Mouse (Mus musculus): ENCODE results near the gene S1pr4. TPM values are rescaled to one million over a fixed set of nuclear protein-coding genes. Genes with fewer than 3 reads are reported as not detected.

Gene S1pr4
- polyA plus RNA-seq, 1 experiment from 2014 or later = 0.24 TPM

DNA sequence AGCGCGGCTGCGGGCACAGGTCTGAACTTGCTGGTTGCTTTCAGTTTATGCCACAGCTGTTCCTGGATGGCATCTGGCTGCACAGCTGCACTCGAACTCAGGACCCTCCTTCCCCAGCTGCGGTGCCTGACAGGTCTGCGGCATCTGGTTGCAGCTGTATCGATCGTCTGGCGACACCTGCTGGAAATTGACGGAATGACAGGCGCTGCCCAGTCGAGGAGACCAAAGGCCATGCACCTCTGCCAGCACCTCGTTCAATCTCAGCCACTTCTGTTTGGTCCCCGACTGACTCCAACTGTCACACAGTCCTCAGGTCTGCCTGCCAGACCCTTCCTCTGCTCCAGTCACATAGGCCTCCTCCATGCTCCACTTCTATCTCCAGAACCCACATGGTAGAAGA lies 26.8 kb upstream of the S1pr4 start:
- WGBS = 14% methylated on average over 14 of the region's 14 CpGs
- H3K4me3 ChIP-seq (ENCODE audit: control insufficient read depth in 1 of 2, insufficient read depth in 1 of 2, low read depth in 1 of 2, low read length in 2 of 2) = no peak overlapping the region
- H3K4me2 ChIP-seq (ENCODE audit: low read length) = no peak overlapping the region
- no peak overlapping the region for H3K27ac ChIP-seq (replicated peaks in 1 of 2; ENCODE audit: control insufficient read depth in 1 of 2, insufficient read depth in 1 of 2, low read depth in 2 of 2, low read length in 2 of 2)
- peaks cover 30% of the 10 kb centered on the region for H3K36me3 ChIP-seq (ENCODE audit: control insufficient read depth, insufficient read depth, low read length)
- H3K4me1 ChIP-seq (ENCODE audit: control insufficient read depth in 2 of 2, insufficient read depth in 2 of 2, low read length in 2 of 2) = peaks cover 8 to 9% of the 10 kb centered on the region in 2 experiments; a peak in 2 of 4 replicates
- ATAC-seq (ENCODE audit: insufficient number of reproducible peaks, insufficient read depth, low FRiP score, low read depth) = no peak
- no peaks in the 10 kb centered on the region for H3K9me3 ChIP-seq (ENCODE audit: control insufficient read depth, low read length)
- H3K27me3 ChIP-seq (ENCODE audit: control insufficient read depth, insufficient read depth, low read length) = no peaks in the 10 kb centered on the region
- no peak overlapping the region for H3K9ac ChIP-seq (ENCODE audit: low read length)

DNA sequence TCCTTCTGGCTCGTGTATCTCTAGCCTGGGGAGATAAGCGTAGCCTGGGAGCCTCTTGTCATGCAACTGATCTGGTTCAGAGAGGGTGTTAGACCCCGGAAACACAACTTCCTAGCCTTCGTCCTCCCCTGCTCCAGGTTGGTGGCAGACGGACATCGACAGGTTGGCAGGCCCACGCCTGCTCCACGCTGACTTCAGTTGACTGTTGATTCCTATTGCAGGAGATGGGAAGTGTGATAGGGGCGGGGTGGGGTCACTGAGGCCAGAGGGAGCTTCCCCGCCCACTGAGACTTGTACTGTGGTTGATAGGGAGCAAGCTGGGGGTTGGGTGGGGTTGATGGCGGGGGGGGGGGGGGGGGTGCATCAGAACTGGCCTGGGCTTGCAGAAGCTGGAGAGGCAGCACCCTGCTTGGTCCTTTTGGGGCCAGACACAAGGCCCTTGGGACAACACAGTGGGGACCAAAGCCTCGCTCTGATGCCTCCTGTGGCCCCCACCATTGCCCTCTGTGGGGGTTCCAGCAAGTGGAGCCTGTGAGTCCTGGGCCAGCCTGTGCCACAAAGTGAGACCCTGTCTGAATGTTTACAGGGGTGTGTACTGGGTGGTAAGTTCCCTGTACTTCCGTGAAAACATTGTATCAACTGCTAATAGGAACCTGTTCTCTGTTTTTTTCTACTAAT lies 25.2 kb upstream of the S1pr4 start:
- WGBS = 44% methylated on average over 12 of the region's 13 CpGs

DNA sequence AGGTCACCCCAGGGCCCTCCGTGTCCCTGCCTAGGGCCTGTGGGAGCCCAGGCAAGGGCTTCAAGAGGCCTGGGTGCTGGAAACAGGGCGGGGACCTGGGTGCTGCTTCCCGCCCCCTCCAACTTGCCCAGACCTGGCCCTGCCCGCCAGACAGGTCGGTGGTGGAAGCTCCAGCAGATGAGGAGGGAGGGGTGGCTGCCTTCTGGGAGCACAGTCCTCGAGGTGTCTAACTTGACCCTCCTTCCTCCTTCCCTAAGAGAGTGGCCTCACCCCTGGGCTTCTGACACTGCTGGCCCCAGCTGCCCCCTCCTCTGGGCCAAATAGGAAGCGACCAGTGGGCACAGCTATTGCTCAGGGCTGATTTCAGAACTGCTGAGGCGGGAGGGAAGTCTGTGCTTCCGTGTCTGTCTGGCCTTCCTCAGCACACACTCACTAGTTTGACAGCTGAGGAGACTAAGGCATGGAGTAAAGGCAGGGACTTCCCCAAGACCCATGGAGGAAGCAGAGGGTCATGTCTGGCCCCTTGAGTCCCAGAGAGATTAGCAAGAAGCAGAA lies 24.2 kb upstream of the S1pr4 start, which contains the start of gene Gna15:
Gene Gna15 (minus strand): TSS at position 175 of the 555 bp plus-strand sequence.
- Histone ChIP-seq H3K9me3 (ENCODE audit: control insufficient read depth, low read length) (no peaks in the 10 kb centered on the region), H3K4me3 (ENCODE audit: control insufficient read depth in 1 of 2, insufficient read depth in 1 of 2, low read depth in 1 of 2, low read length in 2 of 2) (peak within 1 kb of the TSS; percentile 20 to 26; a peak in 2 of 4 replicates), H3K27me3 (ENCODE audit: control insufficient read depth, insufficient read depth, low read length) (no peaks in the 10 kb centered on the region), H3K4me2 (ENCODE audit: low read length) (peak within 1 kb of the TSS; percentile 52), H3K9ac (ENCODE audit: low read length) (peak within 1 kb of the TSS; percentile 52; the same call in 1 of the 2 replicates), H3K36me3 (ENCODE audit: control insufficient read depth, insufficient read depth, low read length) (peaks cover 5% of the 10 kb centered on the region), H3K4me1 (ENCODE audit: control insufficient read depth in 2 of 2, insufficient read depth in 2 of 2, low read length in 2 of 2) (peaks cover 9 to 12% of the 10 kb centered on the region in 2 experiments; a peak in 2 of 4 replicates), H3K27ac (replicated peaks in 1 of 2; ENCODE audit: control insufficient read depth in 1 of 2, insufficient read depth in 1 of 2, low read depth in 2 of 2, low read length in 2 of 2) (peak within 1 kb of the TSS; percentile 16 to 36; a peak in 1 of 4 replicates)
- 8% methylated on average over 9 of the region's 9 CpGs for WGBS
- peak; percentile 49 for ATAC-seq (ENCODE audit: insufficient number of reproducible peaks, insufficient read depth, low FRiP score, low read depth)

More for the DNA sequence above, 25.2 kb upstream of the S1pr4 start:
- no peak overlapping the region for H3K4me2 ChIP-seq (ENCODE audit: low read length)
- H3K9ac ChIP-seq (ENCODE audit: low read length) = no peak overlapping the region
- H3K36me3 ChIP-seq (ENCODE audit: control insufficient read depth, insufficient read depth, low read length) = peaks cover 15% of the 10 kb centered on the region
- H3K4me1 ChIP-seq (ENCODE audit: control insufficient read depth in 2 of 2, insufficient read depth in 2 of 2, low read length in 2 of 2) = peaks cover 8 to 9% of the 10 kb centered on the region in 2 experiments; a peak in 2 of 4 replicates
- no peaks in the 10 kb centered on the region for H3K9me3 ChIP-seq (ENCODE audit: control insufficient read depth, low read length)
- no peaks in the 10 kb centered on the region for H3K27me3 ChIP-seq (ENCODE audit: control insufficient read depth, insufficient read depth, low read length)
- ATAC-seq (ENCODE audit: insufficient number of reproducible peaks, insufficient read depth, low FRiP score, low read depth) = no peak
- H3K4me3 ChIP-seq (ENCODE audit: control insufficient read depth in 1 of 2, insufficient read depth in 1 of 2, low read depth in 1 of 2, low read length in 2 of 2) = no peak overlapping the region
- no peak overlapping the region for H3K27ac ChIP-seq (replicated peaks in 1 of 2; ENCODE audit: control insufficient read depth in 1 of 2, insufficient read depth in 1 of 2, low read depth in 2 of 2, low read length in 2 of 2)

DNA sequence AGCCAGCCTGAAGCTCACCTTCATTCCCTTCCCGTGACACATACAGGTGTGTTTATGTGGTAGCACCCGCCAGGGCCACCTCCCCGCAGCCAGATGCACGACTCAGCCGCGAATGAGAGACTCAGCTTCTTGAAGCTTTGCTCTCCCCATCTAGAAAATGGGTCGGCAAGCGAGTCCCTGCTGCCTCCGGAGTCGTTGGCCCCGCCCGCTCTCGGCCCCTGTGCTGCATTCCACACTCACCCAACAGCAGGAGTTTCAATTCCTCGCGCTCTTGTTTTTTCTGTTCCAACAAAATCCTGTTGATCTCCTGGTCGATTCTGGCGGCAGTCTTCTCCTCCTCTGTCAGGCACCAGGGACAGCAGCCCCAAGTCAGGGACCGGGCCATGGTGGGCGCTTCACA lies 23.6 kb upstream of the S1pr4 start:
- peak overlapping the region; percentile 20 to 26; a peak in 2 of 4 replicates for H3K4me3 ChIP-seq (ENCODE audit: control insufficient read depth in 1 of 2, insufficient read depth in 1 of 2, low read depth in 1 of 2, low read length in 2 of 2)
- H3K4me2 ChIP-seq (ENCODE audit: low read length) = peak overlapping the region; percentile 52
- WGBS = 12% methylated on average over 19 of the region's 19 CpGs
- peaks cover 9 to 12% of the 10 kb centered on the region in 2 experiments; a peak in 2 of 4 replicates for H3K4me1 ChIP-seq (ENCODE audit: control insufficient read depth in 2 of 2, insufficient read depth in 2 of 2, low read length in 2 of 2)
- peak overlapping the region; percentile 16 to 36; a peak in 1 of 4 replicates for H3K27ac ChIP-seq (replicated peaks in 1 of 2; ENCODE audit: control insufficient read depth in 1 of 2, insufficient read depth in 1 of 2, low read depth in 2 of 2, low read length in 2 of 2)
- no peaks in the 10 kb centered on the region for H3K9me3 ChIP-seq (ENCODE audit: control insufficient read depth, low read length)
- H3K27me3 ChIP-seq (ENCODE audit: control insufficient read depth, insufficient read depth, low read length) = no peaks in the 10 kb centered on the region
- no peak for ATAC-seq (ENCODE audit: insufficient number of reproducible peaks, insufficient read depth, low FRiP score, low read depth)
- H3K9ac ChIP-seq (ENCODE audit: low read length) = peak overlapping the region; percentile 52; the same call in 1 of the 2 replicates
- no peaks in the 10 kb centered on the region for H3K36me3 ChIP-seq (ENCODE audit: control insufficient read depth, insufficient read depth, low read length)

GRCm38 (mm10) chr10:81523142-81523541 lies 23.2 kb upstream of the S1pr4 start:
- peaks cover 9 to 12% of the 10 kb centered on the region in 2 experiments; a peak in 2 of 4 replicates for H3K4me1 ChIP-seq (ENCODE audit: control insufficient read depth in 2 of 2, insufficient read depth in 2 of 2, low read length in 2 of 2)
- no peak for ATAC-seq (ENCODE audit: insufficient number of reproducible peaks, insufficient read depth, low FRiP score, low read depth)
- no peak overlapping the region for H3K27ac ChIP-seq (replicated peaks in 1 of 2; ENCODE audit: control insufficient read depth in 1 of 2, insufficient read depth in 1 of 2, low read depth in 2 of 2, low read length in 2 of 2)
- WGBS = 65% methylated on average over 6 of the region's 6 CpGs
- no peaks in the 10 kb centered on the region for H3K36me3 ChIP-seq (ENCODE audit: control insufficient read depth, insufficient read depth, low read length)
- no peaks in the 10 kb centered on the region for H3K27me3 ChIP-seq (ENCODE audit: control insufficient read depth, insufficient read depth, low read length)
- H3K4me3 ChIP-seq (ENCODE audit: control insufficient read depth in 1 of 2, insufficient read depth in 1 of 2, low read depth in 1 of 2, low read length in 2 of 2) = peak overlapping the region in 1 of 2 experiments; percentile 20; a peak in 1 of 4 replicates
- peak overlapping the region; percentile 52 for H3K4me2 ChIP-seq (ENCODE audit: low read length)
- no peaks in the 10 kb centered on the region for H3K9me3 ChIP-seq (ENCODE audit: control insufficient read depth, low read length)
- H3K9ac ChIP-seq (ENCODE audit: low read length) = no peak overlapping the region

DNA sequence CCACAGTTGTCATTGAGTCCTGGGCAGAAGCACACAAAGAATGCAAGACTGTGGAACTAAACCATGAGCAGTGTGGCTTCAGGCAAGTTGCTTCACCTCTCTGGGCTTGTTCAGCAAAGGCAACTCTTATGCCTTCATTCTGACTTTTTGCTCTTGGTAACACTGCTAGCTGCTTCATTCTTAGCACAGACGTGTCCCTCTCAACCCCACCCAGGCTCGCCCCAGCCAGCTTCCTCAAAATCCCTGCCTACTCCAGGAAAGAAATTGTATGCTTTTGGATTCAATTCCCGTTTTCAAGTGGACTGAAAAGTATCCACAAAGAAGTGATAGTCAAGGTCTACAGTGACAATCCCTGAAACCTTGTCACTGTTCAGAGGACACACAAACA lies 20.0 kb upstream of the S1pr4 start:
- H3K9ac ChIP-seq (ENCODE audit: low read length) = no peak overlapping the region
- no peak for ATAC-seq (ENCODE audit: insufficient number of reproducible peaks, insufficient read depth, low FRiP score, low read depth)
- no peak overlapping the region for H3K27ac ChIP-seq (replicated peaks in 1 of 2; ENCODE audit: control insufficient read depth in 1 of 2, insufficient read depth in 1 of 2, low read depth in 2 of 2, low read length in 2 of 2)
- peaks cover 9 to 12% of the 10 kb centered on the region in 2 experiments; a peak in 2 of 4 replicates for H3K4me1 ChIP-seq (ENCODE audit: control insufficient read depth in 2 of 2, insufficient read depth in 2 of 2, low read length in 2 of 2)
- WGBS = 58% methylated on average over 3 of the region's 3 CpGs
- H3K4me2 ChIP-seq (ENCODE audit: low read length) = no peak overlapping the region
- no peak overlapping the region for H3K4me3 ChIP-seq (ENCODE audit: control insufficient read depth in 1 of 2, insufficient read depth in 1 of 2, low read depth in 1 of 2, low read length in 2 of 2)
- H3K27me3 ChIP-seq (ENCODE audit: control insufficient read depth, insufficient read depth, low read length) = no peaks in the 10 kb centered on the region
- no peaks in the 10 kb centered on the region for H3K36me3 ChIP-seq (ENCODE audit: control insufficient read depth, insufficient read depth, low read length)
- no peaks in the 10 kb centered on the region for H3K9me3 ChIP-seq (ENCODE audit: control insufficient read depth, low read length)

GRCm38 (mm10) chr10:81519227-81519977 lies 19.5 kb upstream of the S1pr4 start:
- 71% methylated on average over 6 of the region's 6 CpGs for WGBS
- H3K36me3 ChIP-seq (ENCODE audit: control insufficient read depth, insufficient read depth, low read length) = no peaks in the 10 kb centered on the region
- no peak overlapping the region for H3K27ac ChIP-seq (replicated peaks in 1 of 2; ENCODE audit: control insufficient read depth in 1 of 2, insufficient read depth in 1 of 2, low read depth in 2 of 2, low read length in 2 of 2)
- H3K4me2 ChIP-seq (ENCODE audit: low read length) = no peak overlapping the region
- H3K4me1 ChIP-seq (ENCODE audit: control insufficient read depth in 2 of 2, insufficient read depth in 2 of 2, low read length in 2 of 2) = peaks cover 9 to 11% of the 10 kb centered on the region in 2 experiments; a peak in 2 of 4 replicates
- H3K27me3 ChIP-seq (ENCODE audit: control insufficient read depth, insufficient read depth, low read length) = no peaks in the 10 kb centered on the region
- no peaks in the 10 kb centered on the region for H3K9me3 ChIP-seq (ENCODE audit: control insufficient read depth, low read length)
- no peak for ATAC-seq (ENCODE audit: insufficient number of reproducible peaks, insufficient read depth, low FRiP score, low read depth)
- H3K9ac ChIP-seq (ENCODE audit: low read length) = no peak overlapping the region
- H3K4me3 ChIP-seq (ENCODE audit: control insufficient read depth in 1 of 2, insufficient read depth in 1 of 2, low read depth in 1 of 2, low read length in 2 of 2) = no peak overlapping the region
